Mouse (Mus musculus) hindbrain, embryonic 15.5 days (tissue): ENCODE measurements around the gene Ddx20. TPM values are rescaled to one million over a fixed set of nuclear protein-coding genes. Genes with fewer than 3 reads are reported as not detected.

Source experiments
- ATAC-seq: fragments of 200-750 bp; cut with Nextera tagmentation; 2 replicates; pipeline ENCODE4 v1.8.0; 2017; ENCODE audit warnings: low read depth, moderate number of reproducible peaks, moderate TSS enrichment; ENCODE audit not compliant: low FRiP score
- H3K27ac ChIP-seq: fragments of 300-500 bp; sonication (generic); replicated peaks from 2 replicates; pipeline ENCODE4 v1.5.1; 2015; ENCODE audit warnings: mild to moderate bottlenecking, inconsistent platforms
- H3K27me3 ChIP-seq: fragments of 300-500 bp; sonication (generic); 2 replicates; pipeline ENCODE4 v1.6.1; 2015; ENCODE audit warnings: control low read depth, inconsistent platforms
- H3K36me3 ChIP-seq: fragments of 300-500 bp; sonication (generic); 2 replicates; pipeline ENCODE4 v1.6.1; 2015; ENCODE audit warnings: control low read depth, inconsistent platforms
- H3K4me1 ChIP-seq: fragments of 300-500 bp; sonication (generic); replicated peaks from 2 replicates; pipeline ENCODE4 v1.6.1; 2015; ENCODE audit warnings: control low read depth, inconsistent platforms
- H3K4me2 ChIP-seq: fragments of 300-500 bp; sonication (generic); 2 replicates; pipeline ENCODE4 v1.6.1; 2015; ENCODE audit warnings: moderate library complexity, mild to moderate bottlenecking, inconsistent platforms
- H3K4me3 ChIP-seq: fragments of 300-500 bp; sonication (generic); 2 replicates; pipeline ENCODE4 v1.5.1; 2015; ENCODE audit warnings: mild to moderate bottlenecking, inconsistent platforms
- H3K9ac ChIP-seq: fragments of 300-500 bp; sonication (generic); 2 replicates; pipeline ENCODE4 v1.6.1; 2015; ENCODE audit warnings: inconsistent platforms
- H3K9me3 ChIP-seq: fragments of 300-500 bp; sonication (generic); 2 replicates; pipeline ENCODE4 v1.6.1; 2016; ENCODE audit warnings: control low read depth, inconsistent platforms
- WGBS: fragments of 180-500 bp; shearing (Covaris S2); methylation state at CpG from one replicate; pipeline ENCODE4 v1.1.7; 2015; 5-methylcytosine and 5-hydroxymethylcytosine counted together
- polyA plus RNA-seq: library from polyadenylated mRNA; unstranded; fragments of >200 nt; fragmentation: Nextera tagmentation; extraction: Ambion mirVana; gene quantifications from 2 replicates; pipeline ENCODE4 v1.2.1, GENCODE M21; 2015

The Ddx20 gene
- polyA plus RNA-seq, 1 experiment from 2014 or later = 23.8 TPM

DNA sequence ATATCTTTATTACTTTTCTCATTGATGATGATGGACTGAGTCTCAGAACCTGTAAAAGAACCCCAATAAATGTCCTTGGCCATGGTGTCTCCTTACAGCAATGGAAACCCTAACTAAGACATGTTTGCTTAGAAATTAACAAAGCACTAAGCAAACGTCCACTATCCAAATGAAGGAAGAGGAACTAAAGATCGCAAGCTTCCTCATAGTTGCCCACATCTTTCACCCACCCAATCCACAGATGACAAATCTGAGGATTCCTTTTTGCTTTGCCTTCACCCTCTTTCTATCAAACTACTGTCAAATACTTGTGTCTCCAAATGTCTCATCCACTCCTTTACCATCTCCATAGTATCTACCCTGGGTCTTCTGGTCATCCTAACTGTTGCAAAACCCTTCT lies 1.2 kb upstream of the Ddx20 start:
- no peak overlapping the region for H3K9ac ChIP-seq
- peaks cover 5% of the 10 kb centered on the region; the same call in 1 of the 2 replicates for H3K27me3 ChIP-seq
- no peak for ATAC-seq
- H3K4me3 ChIP-seq = no peak overlapping the region
- H3K36me3 ChIP-seq = peaks cover 8% of the 10 kb centered on the region
- WGBS = 93% methylated on average over 2 of the region's 2 CpGs
- no peak overlapping the region for H3K27ac ChIP-seq
- peaks cover 9% of the 10 kb centered on the region for H3K4me1 ChIP-seq
- no peak overlapping the region for H3K4me2 ChIP-seq
- no peaks in the 10 kb centered on the region for H3K9me3 ChIP-seq

DNA sequence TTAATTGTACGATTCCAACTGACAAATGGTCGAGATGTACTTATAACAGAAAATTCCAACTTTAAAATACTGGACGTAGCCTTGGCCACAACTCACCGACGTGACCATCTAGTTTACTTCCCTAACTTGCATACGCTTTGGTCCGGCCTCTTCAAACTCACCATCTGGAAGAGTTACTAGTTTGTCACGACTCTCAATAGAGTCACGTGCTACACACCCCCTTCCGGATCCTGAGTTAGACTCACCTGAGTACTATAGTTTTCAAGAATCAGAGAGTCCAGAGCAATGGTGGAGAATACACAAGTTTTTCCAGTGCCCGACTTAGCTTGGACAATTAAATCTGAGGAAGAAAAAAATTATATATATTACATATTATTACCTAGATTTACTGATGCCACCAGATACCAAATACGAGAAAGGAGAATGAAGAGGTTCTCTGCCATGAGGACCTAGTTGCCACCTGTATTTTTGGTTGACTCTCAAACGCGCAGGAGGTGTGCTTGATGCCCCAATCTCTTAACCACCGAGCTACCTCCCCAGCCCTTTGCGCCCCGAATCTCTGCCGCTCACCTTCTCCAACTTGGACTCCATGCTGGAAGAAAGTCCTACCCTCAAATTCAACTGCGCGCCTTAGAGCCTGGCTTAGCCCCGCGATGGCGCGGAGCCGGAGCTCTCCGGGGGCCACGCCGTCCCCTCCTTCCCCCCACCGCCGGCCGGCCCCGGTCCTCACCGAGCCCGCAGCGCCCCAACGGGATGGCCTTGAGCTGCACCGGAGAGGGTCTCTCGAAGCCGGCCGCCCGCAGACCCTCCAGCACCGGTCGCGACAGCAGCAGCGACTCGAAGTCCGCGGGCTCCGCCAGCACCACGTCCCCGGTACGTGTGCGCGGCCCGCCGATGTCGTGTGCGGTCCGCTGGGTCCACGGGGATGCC lies 715 bp downstream of the Ddx20 start:
- H3K4me2 ChIP-seq = peak overlapping the region; percentile 87
- no peak; the same call in 1 of the 2 replicates for ATAC-seq
- no peaks in the 10 kb centered on the region for H3K27me3 ChIP-seq
- H3K9me3 ChIP-seq = no peaks in the 10 kb centered on the region
- H3K27ac ChIP-seq = peak overlapping the region; percentile 86
- H3K4me1 ChIP-seq = peaks cover 9% of the 10 kb centered on the region
- peak overlapping the region; percentile 92 for H3K9ac ChIP-seq
- WGBS = 9% methylated on average over 60 of the region's 60 CpGs
- H3K4me3 ChIP-seq = peak overlapping the region; percentile 98
- H3K36me3 ChIP-seq = peaks cover 15% of the 10 kb centered on the region

GRCm38 (mm10) chr3:105680346-105680745 lies 7.0 kb downstream of the Ddx20 start:
- no peak overlapping the region for H3K27ac ChIP-seq
- H3K4me1 ChIP-seq = no peaks in the 10 kb centered on the region
- peaks cover 41% of the 10 kb centered on the region for H3K36me3 ChIP-seq
- no peak overlapping the region for H3K9ac ChIP-seq
- no peak overlapping the region for H3K4me2 ChIP-seq
- no peak overlapping the region for H3K4me3 ChIP-seq
- no peaks in the 10 kb centered on the region for H3K9me3 ChIP-seq
- 93% methylated on average over 7 of the region's 7 CpGs for WGBS
- ATAC-seq = no peak
- no peaks in the 10 kb centered on the region for H3K27me3 ChIP-seq

DNA sequence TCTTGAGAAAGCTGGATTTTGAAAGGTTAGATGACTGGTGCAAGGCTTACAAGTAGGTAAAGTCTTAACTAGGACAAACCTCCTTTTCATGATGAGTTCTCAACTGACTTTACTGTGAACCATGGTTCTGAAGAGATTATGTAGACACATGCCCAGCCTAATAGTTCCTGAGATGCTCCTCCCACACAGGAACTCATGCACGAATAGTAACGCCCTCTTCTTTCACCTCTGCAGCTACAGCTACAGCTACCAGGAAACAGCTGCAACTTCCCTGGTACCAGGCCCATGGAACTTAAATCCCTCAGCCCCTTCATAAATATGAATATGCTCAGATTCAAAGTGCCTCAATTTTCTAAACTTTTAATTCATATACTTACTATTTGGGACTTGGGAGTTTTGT lies 11.4 kb downstream of the Ddx20 start:
- no peak overlapping the region for H3K4me3 ChIP-seq
- ATAC-seq = no peak
- no peaks in the 10 kb centered on the region for H3K27me3 ChIP-seq
- WGBS = 54% methylated on average over 2 of the region's 2 CpGs
- no peak overlapping the region for H3K4me2 ChIP-seq
- H3K36me3 ChIP-seq = peaks cover 22% of the 10 kb centered on the region
- H3K9me3 ChIP-seq = no peaks in the 10 kb centered on the region
- H3K27ac ChIP-seq = no peak overlapping the region
- H3K9ac ChIP-seq = no peak overlapping the region
- no peaks in the 10 kb centered on the region for H3K4me1 ChIP-seq

DNA sequence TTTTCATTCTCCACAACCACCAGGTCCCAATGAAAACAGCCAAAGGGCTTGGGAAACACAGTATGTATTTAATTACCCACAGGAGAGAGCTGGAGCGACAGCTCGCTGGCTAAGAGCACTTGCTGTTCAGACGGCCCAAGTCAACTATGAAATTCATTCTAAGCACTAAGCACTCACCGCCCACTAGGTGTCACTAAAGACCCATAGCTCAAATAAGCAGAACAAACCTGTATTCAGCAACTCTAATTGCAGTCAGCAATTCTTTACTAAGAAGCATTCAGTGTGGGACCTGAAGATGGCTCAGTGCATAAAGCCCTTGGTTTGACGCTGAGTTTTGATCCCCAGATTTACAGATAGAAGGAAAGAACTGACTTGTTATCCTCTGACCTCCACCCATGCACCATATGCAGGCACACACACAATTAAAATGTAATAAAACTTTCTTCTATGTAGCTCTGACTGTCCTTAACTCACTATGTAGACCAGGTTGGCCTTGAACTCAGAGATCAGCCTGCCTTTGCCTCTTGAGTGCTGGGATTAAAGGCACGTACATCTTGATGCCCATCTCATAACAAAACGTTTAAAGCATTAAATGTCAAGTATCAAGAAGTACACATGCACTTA lies 12.7 kb downstream of the Ddx20 start:
- Histone ChIP-seq H3K27me3 (no peaks in the 10 kb centered on the region), H3K9ac (no peak overlapping the region), H3K27ac (no peak overlapping the region), H3K4me1 (no peaks in the 10 kb centered on the region), H3K4me3 (no peak overlapping the region), H3K4me2 (no peak overlapping the region), H3K36me3 (peaks cover 20% of the 10 kb centered on the region), H3K9me3 (no peaks in the 10 kb centered on the region)
- peak; percentile 87 for ATAC-seq
- 22% methylated on average over 7 of the region's 7 CpGs for WGBS

GRCm38 (mm10) chr3:105670801-105671200 lies 16.6 kb downstream of the Ddx20 start:
- no peak for ATAC-seq
- Histone ChIP-seq H3K9me3 (no peaks in the 10 kb centered on the region), H3K4me1 (no peaks in the 10 kb centered on the region), H3K4me2 (no peak overlapping the region), H3K27me3 (no peaks in the 10 kb centered on the region), H3K27ac (no peak overlapping the region), H3K4me3 (no peak overlapping the region), H3K36me3 (0 out of 2 replicates have a peak, but pooled peaks cover 2% of the 10 kb centered on the region), H3K9ac (no peak overlapping the region)
- 89% methylated on average over 1 of the region's 1 CpGs for WGBS

GRCm38 (mm10) chr3:105669776-105670175 lies 17.6 kb downstream of the Ddx20 start:
- Histone ChIP-seq H3K9me3 (no peaks in the 10 kb centered on the region), H3K4me1 (no peaks in the 10 kb centered on the region), H3K27ac (no peak overlapping the region), H3K4me3 (no peak overlapping the region), H3K27me3 (no peaks in the 10 kb centered on the region), H3K36me3 (0 out of 2 replicates have a peak, but pooled peaks cover 4% of the 10 kb centered on the region), H3K9ac (no peak overlapping the region), H3K4me2 (no peak overlapping the region)
- no peak for ATAC-seq
- 89% methylated on average over 3 of the region's 3 CpGs for WGBS

- H3K4me3 ChIP-seq = no peak overlapping the region
- no peak for ATAC-seq
- 49% methylated on average over 9 of the region's 9 CpGs for WGBS
These were observed 19.2 kb downstream of the Ddx20 start for GRCm38 (mm10) chr3:105668161-105668560.

GRCm38 (mm10) chr3:105666996-105667523 lies 20.3 kb downstream of the Ddx20 start:
- WGBS = 74% methylated on average over 4 of the region's 4 CpGs
- no peak overlapping the region for H3K4me2 ChIP-seq
- H3K4me1 ChIP-seq = no peaks in the 10 kb centered on the region
- no peak overlapping the region for H3K9ac ChIP-seq
- no peaks in the 10 kb centered on the region for H3K27me3 ChIP-seq
- H3K9me3 ChIP-seq = no peaks in the 10 kb centered on the region
- no peak overlapping the region for H3K4me3 ChIP-seq
- 0 out of 2 replicates have a peak, but pooled peaks cover 5% of the 10 kb centered on the region for H3K36me3 ChIP-seq
- H3K27ac ChIP-seq = no peak overlapping the region
- ATAC-seq = no peak

More at GRCm38 (mm10) chr3:105668161-105668560, 19.2 kb downstream of the Ddx20 start:
- no peaks in the 10 kb centered on the region for H3K27me3 ChIP-seq
- H3K27ac ChIP-seq = no peak overlapping the region
- no peak overlapping the region for H3K9ac ChIP-seq
- 0 out of 2 replicates have a peak, but pooled peaks cover 5% of the 10 kb centered on the region for H3K36me3 ChIP-seq
- H3K4me2 ChIP-seq = no peak overlapping the region
- H3K9me3 ChIP-seq = no peaks in the 10 kb centered on the region
- H3K4me1 ChIP-seq = no peaks in the 10 kb centered on the region

- 87% methylated on average over 9 of the region's 9 CpGs for WGBS
- no peaks in the 10 kb centered on the region for H3K27me3 ChIP-seq
- 0 out of 2 replicates have a peak, but pooled peaks cover 5% of the 10 kb centered on the region for H3K36me3 ChIP-seq
- no peak overlapping the region for H3K27ac ChIP-seq
- no peaks in the 10 kb centered on the region for H3K9me3 ChIP-seq
- ATAC-seq = no peak
- no peak overlapping the region for H3K9ac ChIP-seq
- no peak overlapping the region for H3K4me2 ChIP-seq
- no peak overlapping the region for H3K4me3 ChIP-seq
- H3K4me1 ChIP-seq = no peaks in the 10 kb centered on the region
These were observed 22.1 kb downstream of the Ddx20 start for GRCm38 (mm10) chr3:105665105-105665765.

GRCm38 (mm10) chr3:105663043-105663442 lies 24.3 kb downstream of the Ddx20 start:
- H3K4me1 ChIP-seq = no peaks in the 10 kb centered on the region
- no peak for ATAC-seq
- H3K36me3 ChIP-seq = 0 out of 2 replicates have a peak, but pooled peaks cover 5% of the 10 kb centered on the region
- H3K27me3 ChIP-seq = no peaks in the 10 kb centered on the region
- no peak overlapping the region for H3K4me3 ChIP-seq
- no peak overlapping the region for H3K9ac ChIP-seq
- H3K27ac ChIP-seq = no peak overlapping the region
- H3K9me3 ChIP-seq = no peaks in the 10 kb centered on the region
- no peak overlapping the region for H3K4me2 ChIP-seq
- 81% methylated on average over 8 of the region's 8 CpGs for WGBS
